Mouse (Mus musculus): ENCODE results near the gene Limch1. TPM values are rescaled to one million over a fixed set of nuclear protein-coding genes. Genes with fewer than 3 reads are reported as not detected.

The Limch1 gene
- total RNA-seq, 1 experiment: 7.5 TPM

DNA sequence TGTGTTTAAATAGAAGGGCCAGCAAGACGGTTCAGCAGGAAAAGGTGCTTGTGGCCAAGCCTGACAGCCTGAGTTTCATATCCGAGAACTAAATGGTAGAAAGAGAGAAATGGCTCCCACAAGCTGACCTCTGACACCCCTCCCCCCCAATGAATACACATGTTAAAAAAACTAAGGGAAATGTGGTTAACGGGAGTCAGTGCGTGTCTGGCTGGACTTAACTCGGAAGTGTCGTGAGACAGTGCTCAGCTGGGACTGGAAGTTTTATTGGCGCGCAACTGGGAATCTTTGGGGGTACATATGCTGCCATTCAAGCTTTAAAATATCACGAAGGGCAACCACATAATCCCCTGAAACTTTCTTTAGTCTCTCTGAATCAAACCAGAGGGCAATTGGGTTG lies 23.0 kb upstream of the Limch1 start:
- no peak for TF ChIP-seq ZC3H11A (IDR thresholded peaks at IDR 0.05; ENCODE audit: borderline replicate concordance, low read depth, low read length)
- no peak for TF ChIP-seq HCFC1 (IDR thresholded peaks at IDR 0.05; ENCODE audit: borderline replicate concordance, insufficient read depth, low read length)
- no peak for TF ChIP-seq ZNF384 (IDR thresholded peaks at IDR 0.05; ENCODE audit: low read depth, low read length)
- no peak for TF ChIP-seq MAFK (IDR thresholded peaks at IDR 0.05; ENCODE audit: insufficient read depth, low read depth, low read length)
- TF ChIP-seq CHD2 (IDR thresholded peaks at IDR 0.05; ENCODE audit: low read depth, low read length): no peak
- Histone ChIP-seq H3K36me3 (ENCODE audit: control insufficient read depth, insufficient read depth, low read length, poor library complexity, severe bottlenecking) (no peaks in the 10 kb centered on the region), H3K9me3 (ENCODE audit: control insufficient read depth, insufficient read depth, low read depth, low read length) (no peaks in the 10 kb centered on the region), H3K9ac (ENCODE audit: insufficient read depth, low read depth, low read length, poor library complexity, severe bottlenecking) (no peak overlapping the region), H3K4me1 (ENCODE audit: control insufficient read depth in 2 of 2, insufficient read depth in 2 of 2, low read length in 2 of 2, poor library complexity in 1 of 2) (peaks cover 1 to 2% of the 10 kb centered on the region in 2 experiments; a peak in 1 of 4 replicates), H3K27ac (ENCODE audit: insufficient read depth, low read depth, low read length, poor library complexity, severe bottlenecking) (no peak overlapping the region), H3K4me3 (ENCODE audit: insufficient read depth in 1 of 2, low read depth in 1 of 2, low read length in 2 of 2, poor library complexity in 1 of 2, severe bottlenecking in 1 of 2) (no peak overlapping the region)
- no peak for DNase-seq (ENCODE audit: low read depth, low spot score)
- in situ Hi-C loops (cut with MboI; ENCODE audit: low sequenced_read_pairs in 2 of 2, unreplicated experiment in 2 of 2): no loop called here

DNA sequence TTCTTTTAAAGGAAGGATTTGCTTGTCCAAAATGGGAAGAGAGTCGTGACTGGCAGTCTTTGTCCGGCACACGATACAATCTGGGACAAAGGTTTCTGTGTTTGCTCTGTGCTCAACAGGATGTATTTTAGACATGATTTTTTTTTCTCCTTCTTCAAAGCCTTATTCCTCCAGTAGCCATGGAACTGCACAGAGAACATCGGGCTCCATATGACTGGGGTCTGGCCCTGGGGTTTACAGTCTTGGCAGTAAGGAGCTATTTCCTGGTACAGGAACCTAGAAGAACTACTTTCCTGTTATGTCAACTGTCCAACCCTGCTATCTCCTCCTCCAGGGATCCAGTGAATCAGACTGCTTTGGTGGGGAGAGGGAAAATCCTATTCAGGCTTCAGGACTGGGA lies 22.6 kb upstream of the Limch1 start:
- peaks cover 1 to 2% of the 10 kb centered on the region in 2 experiments; a peak in 1 of 4 replicates for H3K4me1 ChIP-seq (ENCODE audit: control insufficient read depth in 2 of 2, insufficient read depth in 2 of 2, low read length in 2 of 2, poor library complexity in 1 of 2)
- H3K9me3 ChIP-seq (ENCODE audit: control insufficient read depth, insufficient read depth, low read depth, low read length): no peaks in the 10 kb centered on the region
- H3K4me3 ChIP-seq (ENCODE audit: insufficient read depth in 1 of 2, low read depth in 1 of 2, low read length in 2 of 2, poor library complexity in 1 of 2, severe bottlenecking in 1 of 2): no peak overlapping the region
- in situ Hi-C loops (cut with MboI; ENCODE audit: low sequenced_read_pairs in 2 of 2, unreplicated experiment in 2 of 2): no loop called here
- no peak overlapping the region; the same call in 1 of the 2 replicates for H3K27ac ChIP-seq (ENCODE audit: insufficient read depth, low read depth, low read length, poor library complexity, severe bottlenecking)
- H3K36me3 ChIP-seq (ENCODE audit: control insufficient read depth, insufficient read depth, low read length, poor library complexity, severe bottlenecking): no peaks in the 10 kb centered on the region
- DNase-seq (ENCODE audit: low read depth, low spot score): no peak
- H3K9ac ChIP-seq (ENCODE audit: insufficient read depth, low read depth, low read length, poor library complexity, severe bottlenecking): no peak overlapping the region
- TF ChIP-seq HCFC1 (IDR thresholded peaks at IDR 0.05; ENCODE audit: borderline replicate concordance, insufficient read depth, low read length) (no peak), MAFK (IDR thresholded peaks at IDR 0.05; ENCODE audit: insufficient read depth, low read depth, low read length) (no peak), ZC3H11A (IDR thresholded peaks at IDR 0.05; ENCODE audit: borderline replicate concordance, low read depth, low read length) (no peak), CHD2 (IDR thresholded peaks at IDR 0.05; ENCODE audit: low read depth, low read length) (no peak), ZNF384 (IDR thresholded peaks at IDR 0.05; ENCODE audit: low read depth, low read length) (no peak)

DNA sequence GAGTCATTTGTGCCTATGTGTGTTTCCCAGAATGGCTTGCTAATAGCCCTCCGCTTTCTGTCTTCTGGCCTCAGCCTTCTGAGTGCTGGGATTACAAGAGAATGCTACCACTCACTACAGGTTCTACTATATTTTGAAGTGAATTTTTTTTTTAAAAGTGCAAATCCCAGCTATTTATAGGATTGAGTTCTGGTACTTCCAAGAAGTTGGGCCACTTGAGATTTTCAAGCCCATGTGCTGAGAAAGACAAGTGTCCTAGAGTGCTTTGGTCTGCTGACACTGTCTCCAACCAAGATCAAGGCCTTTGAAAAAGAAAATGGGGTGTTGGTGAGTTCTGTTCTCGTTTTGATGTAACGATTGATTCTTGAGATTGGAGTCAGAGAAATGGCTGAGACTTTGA lies 22.0 kb upstream of the Limch1 start:
- DNase-seq (ENCODE audit: low read depth, low spot score): no peak
- H3K9ac ChIP-seq (ENCODE audit: insufficient read depth, low read depth, low read length, poor library complexity, severe bottlenecking): no peak overlapping the region
- in situ Hi-C loops (cut with MboI; ENCODE audit: low sequenced_read_pairs in 2 of 2, unreplicated experiment in 2 of 2): no loop called here
- H3K4me3 ChIP-seq (ENCODE audit: insufficient read depth in 1 of 2, low read depth in 1 of 2, low read length in 2 of 2, poor library complexity in 1 of 2, severe bottlenecking in 1 of 2): no peak overlapping the region
- peaks cover 1 to 2% of the 10 kb centered on the region in 2 experiments; a peak in 1 of 4 replicates for H3K4me1 ChIP-seq (ENCODE audit: control insufficient read depth in 2 of 2, insufficient read depth in 2 of 2, low read length in 2 of 2, poor library complexity in 1 of 2)
- no peaks in the 10 kb centered on the region for H3K36me3 ChIP-seq (ENCODE audit: control insufficient read depth, insufficient read depth, low read length, poor library complexity, severe bottlenecking)
- TF ChIP-seq CHD2 (IDR thresholded peaks at IDR 0.05; ENCODE audit: low read depth, low read length) (no peak), MAFK (IDR thresholded peaks at IDR 0.05; ENCODE audit: insufficient read depth, low read depth, low read length) (no peak), ZC3H11A (IDR thresholded peaks at IDR 0.05; ENCODE audit: borderline replicate concordance, low read depth, low read length) (no peak), HCFC1 (IDR thresholded peaks at IDR 0.05; ENCODE audit: borderline replicate concordance, insufficient read depth, low read length) (no peak), ZNF384 (IDR thresholded peaks at IDR 0.05; ENCODE audit: low read depth, low read length) (no peak)
- H3K9me3 ChIP-seq (ENCODE audit: control insufficient read depth, insufficient read depth, low read depth, low read length): no peaks in the 10 kb centered on the region
- no peak overlapping the region; the same call in 1 of the 2 replicates for H3K27ac ChIP-seq (ENCODE audit: insufficient read depth, low read depth, low read length, poor library complexity, severe bottlenecking)

DNA sequence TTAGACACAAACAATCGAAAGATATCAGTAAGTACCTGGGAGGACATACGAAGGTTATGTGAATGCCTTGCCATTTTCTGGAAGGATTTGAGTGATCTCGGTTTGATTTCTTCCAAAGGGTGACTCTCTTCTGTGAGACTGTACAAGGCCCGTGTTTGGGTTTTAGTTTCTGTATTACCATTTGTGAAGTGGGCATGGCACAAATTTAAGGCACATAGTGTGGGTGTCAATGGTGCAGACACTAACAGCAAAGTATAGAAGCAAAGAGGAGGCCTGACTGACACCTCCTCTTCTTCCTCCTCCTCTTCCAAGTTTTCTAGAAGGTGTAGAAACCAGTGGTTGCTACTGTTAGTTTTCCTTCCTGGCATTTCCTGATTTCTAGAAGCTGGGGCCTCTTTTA lies 16.3 kb upstream of the Limch1 start:
- Histone ChIP-seq H3K27ac (ENCODE audit: insufficient read depth, low read depth, low read length, poor library complexity, severe bottlenecking) (no peak overlapping the region), H3K9ac (ENCODE audit: insufficient read depth, low read depth, low read length, poor library complexity, severe bottlenecking) (no peak overlapping the region), H3K36me3 (ENCODE audit: control insufficient read depth, insufficient read depth, low read length, poor library complexity, severe bottlenecking) (no peaks in the 10 kb centered on the region), H3K9me3 (ENCODE audit: control insufficient read depth, insufficient read depth, low read depth, low read length) (no peaks in the 10 kb centered on the region), H3K4me3 (ENCODE audit: insufficient read depth in 1 of 2, low read depth in 1 of 2, low read length in 2 of 2, poor library complexity in 1 of 2, severe bottlenecking in 1 of 2) (no peak overlapping the region), H3K4me1 (ENCODE audit: control insufficient read depth in 2 of 2, insufficient read depth in 2 of 2, low read length in 2 of 2, poor library complexity in 1 of 2) (no peaks in the 10 kb centered on the region)
- DNase-seq (ENCODE audit: low read depth, low spot score): no peak
- in situ Hi-C loops (cut with MboI; ENCODE audit: low sequenced_read_pairs in 2 of 2, unreplicated experiment in 2 of 2): no loop called here
- TF ChIP-seq ZNF384 (IDR thresholded peaks at IDR 0.05; ENCODE audit: low read depth, low read length): no peak
- TF ChIP-seq ZC3H11A (IDR thresholded peaks at IDR 0.05; ENCODE audit: borderline replicate concordance, low read depth, low read length): no peak
- no peak for TF ChIP-seq HCFC1 (IDR thresholded peaks at IDR 0.05; ENCODE audit: borderline replicate concordance, insufficient read depth, low read length)
- TF ChIP-seq CHD2 (IDR thresholded peaks at IDR 0.05; ENCODE audit: low read depth, low read length): no peak
- TF ChIP-seq MAFK (IDR thresholded peaks at IDR 0.05; ENCODE audit: insufficient read depth, low read depth, low read length): no peak
